Mouse (Mus musculus): ENCODE results near the gene Wipi1.

DNA sequence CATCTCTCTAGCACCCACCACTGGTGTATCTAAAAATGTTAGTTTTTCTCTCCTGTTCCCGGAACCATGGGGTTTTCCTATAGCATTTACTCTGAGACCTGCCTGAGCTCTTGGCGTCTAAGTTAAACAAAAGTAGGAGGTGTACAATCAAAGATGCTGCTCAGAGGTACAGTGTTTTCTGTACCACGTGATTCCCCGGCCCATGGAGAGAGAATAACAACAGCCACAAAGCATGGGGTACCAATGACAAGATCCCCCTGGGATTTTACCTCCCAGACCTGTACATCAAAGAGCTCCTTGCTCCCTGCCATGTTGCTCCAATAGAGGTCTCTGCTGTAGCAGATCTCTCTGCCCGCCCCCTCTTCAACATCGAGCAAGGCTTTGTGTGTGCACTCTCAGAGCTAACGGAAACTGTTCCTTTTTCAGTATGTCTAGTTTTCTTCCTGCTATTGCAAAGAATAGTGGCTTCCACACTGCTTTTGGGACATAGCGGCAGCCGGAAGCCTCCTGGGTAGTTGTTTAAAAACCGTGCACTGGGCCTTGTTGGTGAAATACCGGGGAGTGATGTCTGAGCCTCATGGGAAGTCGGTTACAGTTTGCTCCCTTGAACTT, 42.7 kb downstream of the Wipi1 start:
- TF ChIP-seq CTCF (IDR thresholded peaks at IDR 0.05; ENCODE audit: borderline replicate concordance, insufficient read depth, low read depth, low read length) (no peak), POLR2A (IDR thresholded peaks at IDR 0.05; ENCODE audit: borderline replicate concordance, insufficient read depth, low read length) (no peak)
